Mouse (Mus musculus) neural tube, embryonic 12.5 days (tissue): Measurements from ENCODE around the gene Lemd2. TPM values are rescaled to one million over a fixed set of nuclear protein-coding genes. Genes with fewer than 3 reads are reported as not detected.
A peak's percentile ranks its signal among the peaks of the same experiment; 100 is the strongest.

Experiments used
- ATAC-seq: fragments of 200-750 bp; cut with Nextera tagmentation; 2 replicates; pipeline ENCODE4 v1.8.0; 2017; ENCODE audit warnings: low read depth, mild to moderate bottlenecking, moderate TSS enrichment, moderate library complexity; ENCODE audit not compliant: low FRiP score
- H3K27ac ChIP-seq: fragments of 300-500 bp; sonication (generic); 2 replicates; pipeline ENCODE4 v1.5.1; 2016
- H3K27me3 ChIP-seq: fragments of 300-500 bp; sonication (generic); replicated peaks from 2 replicates; pipeline ENCODE4 v1.6.1; 2016; ENCODE audit warnings: mild to moderate bottlenecking
- H3K36me3 ChIP-seq: fragments of 300-500 bp; sonication (generic); 2 replicates; pipeline ENCODE4 v1.6.1; 2016; ENCODE audit warnings: mild to moderate bottlenecking
- H3K4me1 ChIP-seq: fragments of 300-500 bp; sonication (generic); 2 replicates; pipeline ENCODE4 v1.6.1; 2016
- H3K4me2 ChIP-seq: fragments of 300-500 bp; sonication (generic); replicated peaks from 2 replicates; pipeline ENCODE4 v1.6.1; 2016; ENCODE audit warnings: mild to moderate bottlenecking
- H3K4me3 ChIP-seq: fragments of 300-500 bp; sonication (generic); 2 replicates; pipeline ENCODE4 v1.5.1; 2016
- H3K9ac ChIP-seq: fragments of 300-500 bp; sonication (generic); 2 replicates; pipeline ENCODE4 v1.6.1; 2016; ENCODE audit warnings: mild to moderate bottlenecking
- H3K9me3 ChIP-seq: fragments of 300-500 bp; sonication (generic); 2 replicates; pipeline ENCODE4 v1.6.1; 2016; ENCODE audit warnings: mild to moderate bottlenecking
- WGBS: fragments of 180-500 bp; shearing (Covaris S2); methylation state at CpG from one replicate; pipeline ENCODE4 v1.1.7; 2016; 5-methylcytosine and 5-hydroxymethylcytosine counted together
- polyA plus RNA-seq: library from polyadenylated mRNA; unstranded; fragments of >200 nt; fragmentation: Nextera tagmentation; extraction: Ambion mirVana; gene quantifications from 2 replicates; pipeline ENCODE4 v1.2.1, GENCODE M21; 2016

Lemd2 gene
- polyA plus RNA-seq, 1 experiment from 2014 or later, result 34.5 TPM

DNA sequence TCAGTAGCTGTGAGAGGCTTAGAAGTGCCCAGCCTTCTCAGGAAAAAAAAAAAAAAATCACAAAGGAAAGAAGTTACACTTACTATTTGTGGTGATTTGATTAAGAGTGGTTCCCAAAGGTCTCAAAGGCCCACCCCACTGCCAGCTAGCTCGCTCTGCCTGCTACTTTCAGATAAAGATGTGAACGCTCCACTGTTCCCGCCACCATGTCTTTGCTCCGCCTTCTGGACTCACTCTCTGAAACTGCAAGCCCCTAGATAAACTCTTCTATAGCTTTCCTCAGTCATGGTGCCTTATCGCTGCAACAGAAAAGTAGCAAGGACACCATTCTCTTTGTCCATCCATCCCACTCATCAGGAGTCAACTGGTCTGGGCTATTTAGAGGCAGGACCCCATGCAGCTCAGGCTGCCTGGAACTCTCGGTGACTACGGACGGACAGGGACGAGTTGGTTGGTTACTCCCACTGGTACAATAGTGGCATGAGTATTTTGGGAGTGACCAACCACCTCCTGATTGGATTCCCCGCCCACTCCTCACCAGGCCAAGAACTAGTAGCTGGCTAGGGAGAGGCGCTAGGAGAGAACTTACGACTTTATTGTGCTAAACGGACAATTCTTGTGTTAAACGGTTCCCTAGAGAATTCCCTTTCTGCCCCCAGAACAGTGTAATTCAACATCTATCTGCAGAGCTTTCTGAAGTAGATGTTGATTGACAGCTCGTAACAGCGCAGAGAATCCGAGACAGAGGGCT is 25.7 kb downstream of the Lemd2 start:
- 82% methylated on average over 17 of the region's 17 CpGs for WGBS
- ATAC-seq, result no peak
- H3K9me3 ChIP-seq, result no peaks in the 10 kb centered on the region
- no peaks in the 10 kb centered on the region for H3K27me3 ChIP-seq
- no peak overlapping the region for H3K4me2 ChIP-seq
- peaks cover 37% of the 10 kb centered on the region for H3K4me1 ChIP-seq
- no peaks in the 10 kb centered on the region for H3K36me3 ChIP-seq
- H3K27ac ChIP-seq, result no peak overlapping the region
- no peak overlapping the region for H3K9ac ChIP-seq
- H3K4me3 ChIP-seq, result no peak overlapping the region

DNA sequence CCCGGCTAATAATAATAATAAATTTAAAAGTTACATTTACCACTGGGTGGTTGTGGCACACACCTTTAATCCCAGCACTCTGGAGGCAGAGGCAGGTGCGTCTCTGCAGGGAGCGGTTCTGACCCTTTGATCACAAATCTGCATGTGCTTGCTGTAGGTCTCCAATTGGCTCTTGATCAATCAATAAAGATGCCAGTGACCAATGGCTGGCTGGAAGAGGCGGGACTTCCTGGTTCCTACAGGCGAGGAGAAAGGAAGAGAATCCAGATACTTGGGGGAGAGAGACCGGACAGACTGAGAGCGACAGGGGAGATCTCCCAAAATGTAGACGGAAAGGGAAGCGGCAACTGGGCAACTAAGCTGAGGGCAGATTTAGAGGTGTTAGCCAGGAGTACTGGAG is 26.2 kb downstream of the Lemd2 start:
- no peaks in the 10 kb centered on the region for H3K36me3 ChIP-seq
- no peak overlapping the region for H3K4me2 ChIP-seq
- no peak overlapping the region for H3K4me3 ChIP-seq
- H3K4me1 ChIP-seq, result peaks cover 37% of the 10 kb centered on the region
- no peak overlapping the region for H3K27ac ChIP-seq
- H3K9me3 ChIP-seq, result no peaks in the 10 kb centered on the region
- H3K27me3 ChIP-seq, result no peaks in the 10 kb centered on the region
- 94% methylated on average over 9 of the region's 9 CpGs for WGBS
- ATAC-seq, result no peak
- no peak overlapping the region for H3K9ac ChIP-seq

DNA sequence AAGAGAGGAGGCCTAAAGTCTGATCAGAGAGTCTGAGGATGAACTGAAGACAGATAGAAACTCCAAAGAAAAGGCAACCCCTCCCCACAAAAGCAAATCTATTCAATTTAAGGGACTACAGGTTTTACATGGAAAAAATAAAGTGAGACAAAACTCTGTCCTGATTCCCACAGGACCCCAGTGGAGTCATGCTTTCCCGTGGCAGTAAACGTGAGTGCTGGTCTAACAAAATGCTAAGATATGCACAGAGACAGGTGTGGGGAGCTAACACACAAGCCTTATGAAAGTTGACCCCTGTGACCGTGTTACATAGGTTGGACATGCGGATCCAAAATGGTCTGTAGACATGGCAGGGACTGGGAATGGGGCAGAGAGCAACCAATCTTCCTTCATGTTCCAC is 27.5 kb downstream of the Lemd2 start:
- H3K4me1 ChIP-seq, result peaks cover 37% of the 10 kb centered on the region
- H3K27ac ChIP-seq, result no peak overlapping the region
- H3K4me2 ChIP-seq, result no peak overlapping the region
- no peaks in the 10 kb centered on the region for H3K27me3 ChIP-seq
- 84% methylated on average over 4 of the region's 4 CpGs for WGBS
- no peak overlapping the region for H3K9ac ChIP-seq
- no peak overlapping the region for H3K4me3 ChIP-seq
- no peaks in the 10 kb centered on the region for H3K36me3 ChIP-seq
- no peaks in the 10 kb centered on the region for H3K9me3 ChIP-seq
- no peak for ATAC-seq

DNA sequence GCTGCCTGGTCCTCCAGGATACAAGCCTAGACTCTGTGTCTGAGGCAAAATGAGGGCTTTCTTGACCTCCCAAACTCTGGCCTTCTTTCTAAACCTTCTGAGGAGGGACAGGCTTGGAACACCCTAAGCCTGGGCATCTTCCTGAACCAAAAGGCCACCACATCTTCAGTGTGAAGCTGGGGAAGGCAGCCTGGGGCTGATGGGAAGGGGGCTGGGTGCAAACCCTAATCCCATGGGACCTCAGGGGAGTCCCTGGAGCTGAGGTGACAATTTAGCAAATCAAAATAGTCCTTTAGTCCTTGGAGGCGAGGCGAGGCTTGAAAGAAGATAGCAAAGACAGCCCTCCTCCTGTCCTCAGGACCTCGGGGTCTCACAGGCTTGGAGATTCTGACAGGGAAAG is 28.0 kb downstream of the Lemd2 start:
- H3K27ac ChIP-seq, result no peak overlapping the region
- no peak overlapping the region for H3K4me2 ChIP-seq
- 70% methylated on average over 3 of the region's 3 CpGs for WGBS
- no peaks in the 10 kb centered on the region for H3K36me3 ChIP-seq
- no peak overlapping the region for H3K4me3 ChIP-seq
- no peak for ATAC-seq
- peaks cover 34% of the 10 kb centered on the region for H3K4me1 ChIP-seq
- no peaks in the 10 kb centered on the region for H3K9me3 ChIP-seq
- no peak overlapping the region for H3K9ac ChIP-seq
- H3K27me3 ChIP-seq, result no peaks in the 10 kb centered on the region

DNA sequence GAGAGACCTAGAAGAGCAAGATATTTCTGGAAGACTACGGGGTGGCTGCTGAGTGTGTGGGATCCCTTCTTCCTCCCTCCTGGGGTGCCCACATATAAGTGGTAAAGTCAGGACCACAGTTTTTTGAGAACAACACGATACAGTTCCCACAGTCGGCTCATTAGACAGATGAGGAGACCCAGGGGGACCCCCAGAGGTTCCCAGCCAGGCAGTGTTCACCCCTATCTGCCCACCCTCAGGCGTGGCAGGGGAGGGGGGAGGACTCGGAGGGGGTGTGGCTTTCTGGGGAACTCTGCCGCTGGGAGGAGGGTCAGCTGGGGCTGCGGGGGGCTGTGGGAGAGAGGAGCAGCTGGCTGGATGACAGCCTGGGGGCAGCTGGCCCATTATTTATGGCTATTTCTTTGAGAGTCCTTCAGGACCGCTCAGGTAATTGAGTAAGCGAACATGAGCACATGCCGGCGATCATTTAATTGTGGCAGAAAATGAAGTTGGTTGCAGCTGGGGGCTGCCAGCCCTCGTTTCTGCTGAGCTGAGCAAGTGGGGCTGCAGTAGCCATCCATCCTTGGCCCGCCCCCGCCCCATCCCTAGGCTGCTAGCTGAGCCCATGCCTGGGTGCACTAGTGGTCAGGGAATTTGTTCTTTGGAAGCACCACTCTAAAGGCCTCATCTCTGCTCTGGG is 28.9 kb downstream of the Lemd2 start:
- no peaks in the 10 kb centered on the region; the same call in 1 of the 2 replicates for H3K27me3 ChIP-seq
- peak overlapping the region; percentile 21; the same call in 1 of the 2 replicates for H3K4me2 ChIP-seq
- no peaks in the 10 kb centered on the region for H3K36me3 ChIP-seq
- peaks cover 31% of the 10 kb centered on the region for H3K4me1 ChIP-seq
- WGBS, result 23% methylated on average over 14 of the region's 14 CpGs
- H3K9me3 ChIP-seq, result no peaks in the 10 kb centered on the region
- H3K9ac ChIP-seq, result no peak overlapping the region
- H3K4me3 ChIP-seq, result no peak overlapping the region
- peak; percentile 76 for ATAC-seq
- H3K27ac ChIP-seq, result 0 out of 2 replicates have a peak overlapping the region, but pooled peaks have one; percentile 46

DNA sequence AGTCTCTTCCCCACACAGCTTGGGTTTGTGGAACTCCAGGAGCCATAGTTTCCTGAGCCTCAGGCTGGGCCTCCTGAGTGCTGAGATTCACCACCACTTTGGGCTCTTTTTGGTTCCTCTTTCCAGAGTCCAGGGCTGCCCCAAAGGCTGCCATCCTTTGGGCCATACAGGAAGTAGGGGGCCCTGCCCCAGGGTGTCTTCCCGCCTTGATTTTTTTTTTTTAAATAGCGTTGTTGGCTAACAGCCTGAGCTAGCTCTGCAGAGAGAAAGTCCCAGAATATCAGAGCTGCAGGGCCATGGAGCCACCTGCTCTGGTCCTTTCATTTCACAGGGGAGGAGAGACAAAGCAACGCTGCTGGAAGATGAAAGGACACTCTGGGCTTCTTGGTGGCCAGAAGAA is 30.6 kb downstream of the Lemd2 start:
- no peak for ATAC-seq
- no peaks in the 10 kb centered on the region; the same call in 1 of the 2 replicates for H3K27me3 ChIP-seq
- 65% methylated on average over 3 of the region's 3 CpGs for WGBS

DNA sequence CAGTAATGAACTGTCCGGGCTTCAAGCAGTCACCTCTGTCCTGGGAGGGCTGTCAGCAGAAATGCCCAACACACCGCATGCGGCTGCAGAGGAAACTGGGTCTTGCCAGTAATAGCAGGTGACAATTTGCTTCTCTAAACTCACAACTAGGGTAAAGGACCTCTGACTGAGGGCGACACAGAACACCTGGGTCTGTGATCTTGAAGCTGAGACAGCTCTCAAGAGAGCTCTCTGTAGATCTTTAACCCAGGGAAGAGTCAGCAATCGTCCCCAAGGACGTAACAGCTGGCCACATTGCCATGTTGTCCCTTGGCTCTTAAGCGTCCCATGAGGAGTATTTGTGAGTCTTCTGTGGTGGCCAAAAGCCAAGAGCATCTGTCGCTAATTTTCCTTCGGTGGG is 31.8 kb downstream of the Lemd2 start:
- WGBS, result 86% methylated on average over 9 of the region's 9 CpGs
- H3K27me3 ChIP-seq, result no peaks in the 10 kb centered on the region; the same call in 1 of the 2 replicates

More for the DNA sequence above, 30.6 kb downstream of the Lemd2 start:
- Histone ChIP-seq H3K36me3 (no peaks in the 10 kb centered on the region), H3K4me1 (peaks cover 22% of the 10 kb centered on the region), H3K4me3 (no peak overlapping the region), H3K27ac (no peak overlapping the region), H3K4me2 (no peak overlapping the region), H3K9me3 (no peaks in the 10 kb centered on the region), H3K9ac (no peak overlapping the region)

DNA sequence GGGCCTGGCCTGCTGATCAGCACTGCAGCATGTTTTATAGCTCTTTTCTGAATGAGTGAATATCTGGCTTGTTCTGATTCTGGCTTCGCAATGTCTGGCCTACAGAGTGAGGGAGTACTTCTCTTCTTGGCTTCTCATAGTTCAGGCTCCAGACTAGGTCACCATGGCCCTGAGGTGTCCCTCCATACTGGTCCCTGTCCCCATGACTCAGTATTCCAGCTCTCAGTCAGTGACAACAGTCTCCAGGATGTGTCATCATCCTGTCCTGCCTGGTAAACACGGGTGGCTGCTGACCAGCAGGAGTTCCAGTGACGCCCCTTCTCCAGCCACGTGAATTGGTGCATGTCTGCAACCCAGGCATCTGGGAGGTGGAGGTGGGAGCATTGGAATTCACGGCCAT is 33.1 kb downstream of the Lemd2 start:
- Histone ChIP-seq H3K4me1 (peaks cover 22% of the 10 kb centered on the region), H3K4me2 (no peak overlapping the region), H3K27ac (no peak overlapping the region), H3K36me3 (no peaks in the 10 kb centered on the region), H3K27me3 (no peaks in the 10 kb centered on the region; the same call in 1 of the 2 replicates), H3K9me3 (no peaks in the 10 kb centered on the region), H3K9ac (no peak overlapping the region), H3K4me3 (no peak overlapping the region)
- WGBS, result 76% methylated on average over 5 of the region's 5 CpGs
- ATAC-seq, result no peak

More for the DNA sequence above, 31.8 kb downstream of the Lemd2 start:
- Histone ChIP-seq H3K9ac (no peak overlapping the region), H3K4me2 (no peak overlapping the region), H3K36me3 (no peaks in the 10 kb centered on the region), H3K27ac (no peak overlapping the region), H3K9me3 (no peaks in the 10 kb centered on the region), H3K4me1 (peaks cover 25% of the 10 kb centered on the region), H3K4me3 (no peak overlapping the region)
- ATAC-seq, result no peak

DNA sequence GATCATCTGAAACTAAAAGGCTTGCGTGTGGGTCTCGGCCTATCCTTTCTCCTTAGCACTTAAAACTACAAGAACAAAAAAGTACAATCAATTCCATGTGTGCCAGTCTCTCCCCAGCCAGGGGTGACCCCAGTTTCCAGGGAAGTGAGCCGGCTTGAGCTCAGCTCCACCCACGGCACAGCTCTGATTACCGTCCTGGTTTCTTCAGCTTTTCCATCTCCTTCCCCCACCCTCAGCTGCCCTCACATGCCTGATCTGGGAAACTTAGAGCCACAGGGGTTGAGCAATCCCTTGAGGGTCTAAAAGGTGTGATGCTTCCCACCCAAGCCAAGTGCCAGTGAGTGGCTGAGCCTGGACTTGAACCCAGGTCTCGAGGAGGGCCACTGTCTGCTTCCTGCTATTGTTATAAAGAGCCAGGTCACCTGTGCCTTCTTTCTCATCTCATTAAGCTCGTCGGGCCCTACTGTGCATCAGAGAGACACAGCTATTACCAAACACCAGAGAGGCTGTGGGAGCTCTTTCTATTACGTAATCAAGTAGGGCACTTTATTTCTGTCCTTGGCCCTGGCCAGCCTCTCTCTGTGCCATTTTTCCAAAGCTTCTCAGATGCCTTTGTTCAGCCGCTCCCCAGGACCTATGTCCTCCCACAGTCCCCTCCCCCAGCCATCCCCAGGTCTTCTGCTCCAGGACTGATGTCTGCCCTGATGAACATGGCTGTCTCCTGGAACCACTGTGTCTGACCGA is 34.1 kb downstream of the Lemd2 start:
- no peaks in the 10 kb centered on the region; the same call in 1 of the 2 replicates for H3K27me3 ChIP-seq
- H3K36me3 ChIP-seq, result no peaks in the 10 kb centered on the region
- peaks cover 18% of the 10 kb centered on the region for H3K4me1 ChIP-seq
- H3K9ac ChIP-seq, result no peak overlapping the region
- no peak overlapping the region for H3K4me2 ChIP-seq
- no peak overlapping the region for H3K4me3 ChIP-seq
- 78% methylated on average over 11 of the region's 11 CpGs for WGBS
- H3K27ac ChIP-seq, result no peak overlapping the region
- no peaks in the 10 kb centered on the region for H3K9me3 ChIP-seq
- ATAC-seq, result no peak

DNA sequence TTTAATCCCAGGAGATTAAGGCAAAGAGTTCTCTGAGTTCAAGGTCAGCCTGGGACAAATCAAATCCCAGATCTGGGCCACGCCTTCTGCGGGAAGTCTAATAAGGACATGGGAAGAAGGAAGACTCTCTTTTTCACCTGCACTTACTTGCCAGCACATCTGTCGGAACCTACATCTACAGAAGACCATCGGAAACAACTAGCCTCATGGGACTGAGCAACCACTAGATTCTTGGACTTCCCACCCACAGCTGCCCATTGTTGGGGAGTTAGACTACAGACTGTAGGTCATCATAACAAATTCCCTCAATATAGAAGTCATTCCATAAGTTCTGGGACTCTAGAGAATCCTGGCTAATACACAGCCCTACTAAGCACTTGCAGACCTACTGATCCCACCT is 35.7 kb downstream of the Lemd2 start:
- WGBS, result 94% methylated on average over 4 of the region's 4 CpGs
- Histone ChIP-seq H3K36me3 (no peaks in the 10 kb centered on the region), H3K9me3 (no peaks in the 10 kb centered on the region), H3K27ac (no peak overlapping the region), H3K27me3 (no peaks in the 10 kb centered on the region; the same call in 1 of the 2 replicates), H3K4me1 (peaks cover 15% of the 10 kb centered on the region), H3K4me3 (no peak overlapping the region), H3K4me2 (no peak overlapping the region), H3K9ac (no peak overlapping the region)
- ATAC-seq, result no peak

DNA sequence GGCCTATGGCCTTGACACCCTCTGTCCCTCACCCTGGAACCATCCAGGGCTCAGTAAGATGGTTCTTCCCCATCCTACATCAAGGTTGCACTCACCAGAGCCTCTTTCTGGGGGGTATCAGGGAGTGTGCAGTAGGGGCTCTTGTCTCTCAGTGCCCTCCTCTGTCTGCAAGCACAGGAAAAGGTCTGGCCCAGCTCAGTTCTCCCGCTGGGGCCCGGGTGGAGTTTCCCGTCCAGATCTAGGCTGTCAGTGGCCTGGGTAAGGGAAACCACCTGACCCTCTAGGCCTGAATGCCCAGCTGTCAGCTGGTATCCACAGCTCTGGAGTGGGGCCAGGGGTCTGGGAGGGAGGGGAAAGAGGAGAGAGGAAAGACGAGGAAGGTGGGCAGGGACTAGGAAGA is 36.7 kb downstream of the Lemd2 start, which contains the start of gene Ip6k3:
Gene Ip6k3 (minus strand): TSS at position 251 of the 400 bp plus-strand sequence.
- 68% methylated on average over 4 of the region's 4 CpGs for WGBS
- Histone ChIP-seq H3K9ac (no peak within 1 kb of the TSS; the same call in 1 of the 2 replicates), H3K27ac (no peak within 1 kb of the TSS), H3K36me3 (no peaks in the 10 kb centered on the region), H3K4me1 (peaks cover 18% of the 10 kb centered on the region), H3K4me3 (no peak within 1 kb of the TSS), H3K4me2 (no peak within 1 kb of the TSS), H3K27me3 (no peaks in the 10 kb centered on the region; the same call in 1 of the 2 replicates), H3K9me3 (no peaks in the 10 kb centered on the region)
- no peak for ATAC-seq

DNA sequence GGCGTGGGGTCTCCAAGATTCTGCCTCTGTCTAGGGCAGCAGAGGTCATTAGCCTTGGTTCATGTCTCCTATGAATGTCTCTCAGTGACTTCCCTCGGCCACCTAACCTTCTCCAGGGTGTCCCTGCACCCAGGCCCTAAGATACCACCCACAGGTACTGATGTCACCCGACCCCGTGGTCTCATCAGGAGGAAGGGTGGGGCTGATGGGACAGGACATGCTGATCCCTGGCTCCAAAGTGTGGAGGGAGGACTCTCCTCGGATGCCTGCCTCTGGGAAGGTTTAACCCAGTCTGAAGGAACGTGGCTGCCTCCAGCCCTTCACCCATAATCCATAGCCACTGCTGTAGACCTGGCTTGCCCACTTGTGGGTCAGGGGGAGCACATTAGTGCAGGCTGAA is 37.4 kb downstream of the Lemd2 start:
- Histone ChIP-seq H3K27me3 (no peaks in the 10 kb centered on the region; the same call in 1 of the 2 replicates), H3K9ac (no peak overlapping the region), H3K9me3 (no peaks in the 10 kb centered on the region), H3K36me3 (no peaks in the 10 kb centered on the region), H3K27ac (no peak overlapping the region), H3K4me1 (peaks cover 18% of the 10 kb centered on the region), H3K4me2 (no peak overlapping the region), H3K4me3 (no peak overlapping the region)
- no peak for ATAC-seq
- 71% methylated on average over 6 of the region's 6 CpGs for WGBS
